Mouse (Mus musculus): ENCODE measurements around the gene Gprc5a. TPM values are rescaled to one million over a fixed set of nuclear protein-coding genes. Genes with fewer than 3 reads are reported as not detected.

Gprc5a gene
- polyA plus RNA-seq, 1 experiment from 2014 or later: 2.0 TPM

DNA sequence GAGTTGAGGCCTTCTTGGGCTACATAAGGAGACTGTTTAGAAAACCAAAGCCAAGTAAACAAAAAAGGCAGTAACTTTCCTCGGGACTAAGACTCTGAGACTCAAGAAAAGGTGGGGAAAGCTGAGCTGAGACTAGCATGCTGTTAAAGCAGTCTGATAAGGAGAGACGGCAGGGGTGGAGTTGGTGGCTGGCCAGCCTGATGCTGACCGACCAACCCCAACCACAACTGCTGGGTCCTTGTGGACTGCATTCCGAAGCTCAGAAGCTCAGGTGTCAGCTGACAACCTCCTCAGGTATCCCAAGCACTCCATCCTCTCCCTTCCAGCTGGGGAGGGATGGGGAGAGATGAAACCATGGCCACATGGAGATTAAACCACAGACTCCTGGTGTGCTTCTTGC lies 9.6 kb upstream of the Gprc5a start:
- no peak for ATAC-seq (replicated peaks; ENCODE audit: insufficient number of reproducible peaks, low FRiP score, low TSS enrichment, low read depth)
- H3K4me2 ChIP-seq (ENCODE audit: low read depth, low read length): no peak overlapping the region
- no peak overlapping the region for H3K27ac ChIP-seq (replicated peaks; ENCODE audit: low read depth, low read length)
- H3K9ac ChIP-seq (replicated peaks; ENCODE audit: low read length): no peak overlapping the region
- no peaks in the 10 kb centered on the region for H3K9me3 ChIP-seq (replicated peaks; ENCODE audit: control insufficient read depth, low read length)
- H3K27me3 ChIP-seq (ENCODE audit: control insufficient read depth, insufficient read depth, low read length): no peaks in the 10 kb centered on the region
- H3K36me3 ChIP-seq (replicated peaks; ENCODE audit: control insufficient read depth, insufficient read depth, low read depth, low read length): no peaks in the 10 kb centered on the region
- 59% methylated on average over 4 of the region's 4 CpGs for WGBS
- DNase-seq (ENCODE audit: low spot score): no peak
- H3K4me3 ChIP-seq (ENCODE audit: low read depth, low read length): no peak overlapping the region
- H3K4me1 ChIP-seq (ENCODE audit: control insufficient read depth, insufficient read depth, low read length): no peaks in the 10 kb centered on the region

DNA sequence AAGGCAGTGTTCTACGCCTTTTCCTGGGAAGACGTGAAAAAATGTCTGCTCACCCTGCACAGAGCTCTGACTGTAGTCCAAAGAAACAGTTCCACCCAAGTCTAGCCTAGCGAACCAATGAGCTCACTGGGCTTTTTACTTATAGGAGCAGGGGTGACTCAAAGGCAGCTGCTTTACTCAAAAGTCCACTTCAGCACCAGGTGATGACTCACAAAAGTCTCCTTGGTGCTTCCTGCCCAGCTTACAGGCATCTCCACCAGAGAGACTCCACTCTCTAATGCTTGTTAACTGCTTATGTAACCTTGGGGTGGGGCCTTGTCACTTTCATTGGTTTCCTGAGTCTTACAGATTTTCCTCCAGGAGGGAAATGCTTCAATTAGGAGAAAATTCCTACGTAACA lies 4.7 kb upstream of the Gprc5a start:
- no peak for DNase-seq (ENCODE audit: low spot score)
- Histone ChIP-seq H3K4me1 (ENCODE audit: control insufficient read depth, insufficient read depth, low read length) (peaks cover 3% of the 10 kb centered on the region; the same call in 1 of the 2 replicates), H3K27ac (replicated peaks; ENCODE audit: low read depth, low read length) (no peak overlapping the region), H3K4me3 (ENCODE audit: low read depth, low read length) (no peak overlapping the region), H3K9ac (replicated peaks; ENCODE audit: low read length) (no peak overlapping the region), H3K36me3 (replicated peaks; ENCODE audit: control insufficient read depth, insufficient read depth, low read depth, low read length) (no peaks in the 10 kb centered on the region), H3K9me3 (replicated peaks; ENCODE audit: control insufficient read depth, low read length) (no peaks in the 10 kb centered on the region), H3K4me2 (ENCODE audit: low read depth, low read length) (no peak overlapping the region), H3K27me3 (ENCODE audit: control insufficient read depth, insufficient read depth, low read length) (0 out of 2 replicates have a peak, but pooled peaks cover 5% of the 10 kb centered on the region)
- 90% methylated on average over 4 of the region's 4 CpGs for WGBS
- no peak for ATAC-seq (replicated peaks; ENCODE audit: insufficient number of reproducible peaks, low FRiP score, low TSS enrichment, low read depth)

GRCm38 (mm10) chr6:135064621-135065020 lies 830 bp upstream of the Gprc5a start:
- 0 out of 2 replicates have a peak, but pooled peaks cover 5% of the 10 kb centered on the region for H3K27me3 ChIP-seq (ENCODE audit: control insufficient read depth, insufficient read depth, low read length)
- peak overlapping the region; percentile 37; the same call in 1 of the 2 replicates for H3K4me3 ChIP-seq (ENCODE audit: low read depth, low read length)
- peaks cover 3% of the 10 kb centered on the region; the same call in 1 of the 2 replicates for H3K4me1 ChIP-seq (ENCODE audit: control insufficient read depth, insufficient read depth, low read length)
- H3K4me2 ChIP-seq (ENCODE audit: low read depth, low read length): no peak overlapping the region
- DNase-seq (ENCODE audit: low spot score): no peak
- ATAC-seq (replicated peaks; ENCODE audit: insufficient number of reproducible peaks, low FRiP score, low TSS enrichment, low read depth): no peak
- no peak overlapping the region for H3K9ac ChIP-seq (replicated peaks; ENCODE audit: low read length)
- H3K9me3 ChIP-seq (replicated peaks; ENCODE audit: control insufficient read depth, low read length): no peaks in the 10 kb centered on the region
- H3K27ac ChIP-seq (replicated peaks; ENCODE audit: low read depth, low read length): no peak overlapping the region
- H3K36me3 ChIP-seq (replicated peaks; ENCODE audit: control insufficient read depth, insufficient read depth, low read depth, low read length): no peaks in the 10 kb centered on the region
- 63% methylated on average over 12 of the region's 12 CpGs for WGBS

DNA sequence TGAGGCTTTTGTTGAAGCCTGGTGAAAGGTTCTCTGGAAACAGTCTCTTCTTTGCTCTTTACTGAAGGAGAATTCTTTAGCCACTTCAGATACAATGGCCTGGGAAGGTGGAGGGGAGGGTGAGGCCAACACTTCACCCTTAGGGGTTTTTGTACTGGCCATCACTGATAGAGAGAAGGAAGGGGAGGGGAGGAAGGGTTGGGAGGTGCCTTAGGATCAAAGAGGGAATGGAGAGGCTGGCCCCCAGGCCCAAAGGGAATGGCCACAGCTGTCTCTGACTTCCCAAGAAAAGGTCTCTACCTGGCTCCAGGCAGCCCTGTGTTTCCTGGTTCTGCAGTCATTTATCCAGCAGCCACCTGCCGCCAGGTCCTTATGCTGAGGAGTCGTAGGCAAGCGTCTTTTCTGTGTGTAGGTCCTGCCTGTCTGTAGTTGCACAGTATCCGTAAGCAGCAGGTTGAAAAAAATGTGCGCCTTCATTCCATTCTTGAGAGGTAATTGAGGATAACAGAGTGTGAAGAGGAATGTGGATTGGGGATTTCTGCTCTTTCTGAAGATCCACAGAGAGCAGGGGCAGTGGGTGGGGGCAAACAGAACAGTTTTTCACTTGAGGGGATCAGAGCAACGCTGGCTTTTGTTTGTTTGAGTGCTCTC lies 1.5 kb downstream of the Gprc5a start:
- H3K4me3 ChIP-seq (ENCODE audit: low read depth, low read length): no peak overlapping the region
- 0 out of 2 replicates have a peak, but pooled peaks cover 5% of the 10 kb centered on the region for H3K27me3 ChIP-seq (ENCODE audit: control insufficient read depth, insufficient read depth, low read length)
- H3K36me3 ChIP-seq (replicated peaks; ENCODE audit: control insufficient read depth, insufficient read depth, low read depth, low read length): no peaks in the 10 kb centered on the region
- H3K9me3 ChIP-seq (replicated peaks; ENCODE audit: control insufficient read depth, low read length): no peaks in the 10 kb centered on the region
- ATAC-seq (replicated peaks; ENCODE audit: insufficient number of reproducible peaks, low FRiP score, low TSS enrichment, low read depth) (no peak), DNase-seq (ENCODE audit: low spot score) (peak; percentile 34)
- peaks cover 3% of the 10 kb centered on the region; the same call in 1 of the 2 replicates for H3K4me1 ChIP-seq (ENCODE audit: control insufficient read depth, insufficient read depth, low read length)
- 25% methylated on average over 6 of the region's 6 CpGs for WGBS
- no peak overlapping the region for H3K27ac ChIP-seq (replicated peaks; ENCODE audit: low read depth, low read length)
- H3K9ac ChIP-seq (replicated peaks; ENCODE audit: low read length): no peak overlapping the region; the same call in 1 of the 2 replicates
- no peak overlapping the region for H3K4me2 ChIP-seq (ENCODE audit: low read depth, low read length)

DNA sequence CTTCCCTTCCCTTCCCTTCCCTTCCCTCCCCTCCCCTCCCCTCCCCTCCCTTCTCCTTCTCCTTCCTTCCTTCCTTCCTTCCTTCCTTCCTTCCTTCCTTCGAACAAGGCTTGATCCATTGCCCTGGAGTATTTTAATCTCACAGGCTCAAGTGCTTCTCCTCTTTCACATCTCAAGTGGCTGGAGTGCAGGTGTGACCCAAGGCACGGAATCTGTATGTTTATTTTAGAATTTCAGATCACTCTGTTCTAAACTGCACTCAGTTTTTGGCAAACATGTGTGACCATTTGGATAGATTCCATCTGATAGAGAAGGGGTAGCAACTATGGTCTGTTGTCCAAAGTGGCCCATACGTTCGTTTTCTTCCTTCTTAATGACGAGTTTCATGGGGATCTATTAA lies 2.8 kb downstream of the Gprc5a start:
- WGBS: 74% methylated on average over 5 of the region's 5 CpGs
- Histone ChIP-seq H3K4me1 (ENCODE audit: control insufficient read depth, insufficient read depth, low read length) (peaks cover 3% of the 10 kb centered on the region; the same call in 1 of the 2 replicates), H3K36me3 (replicated peaks; ENCODE audit: control insufficient read depth, insufficient read depth, low read depth, low read length) (no peaks in the 10 kb centered on the region), H3K4me2 (ENCODE audit: low read depth, low read length) (no peak overlapping the region), H3K9ac (replicated peaks; ENCODE audit: low read length) (no peak overlapping the region), H3K27me3 (ENCODE audit: control insufficient read depth, insufficient read depth, low read length) (0 out of 2 replicates have a peak, but pooled peaks cover 5% of the 10 kb centered on the region), H3K4me3 (ENCODE audit: low read depth, low read length) (no peak overlapping the region), H3K27ac (replicated peaks; ENCODE audit: low read depth, low read length) (no peak overlapping the region), H3K9me3 (replicated peaks; ENCODE audit: control insufficient read depth, low read length) (no peaks in the 10 kb centered on the region)
- DNase-seq (ENCODE audit: low spot score) (no peak), ATAC-seq (replicated peaks; ENCODE audit: insufficient number of reproducible peaks, low FRiP score, low TSS enrichment, low read depth) (no peak)

- no peaks in the 10 kb centered on the region for H3K36me3 ChIP-seq (replicated peaks; ENCODE audit: control insufficient read depth, insufficient read depth, low read depth, low read length)
- no peak overlapping the region for H3K9ac ChIP-seq (replicated peaks; ENCODE audit: low read length)
- H3K9me3 ChIP-seq (replicated peaks; ENCODE audit: control insufficient read depth, low read length): no peaks in the 10 kb centered on the region
- ATAC-seq (replicated peaks; ENCODE audit: insufficient number of reproducible peaks, low FRiP score, low TSS enrichment, low read depth) (no peak), DNase-seq (ENCODE audit: low spot score) (no peak)
- H3K27ac ChIP-seq (replicated peaks; ENCODE audit: low read depth, low read length): no peak overlapping the region
- no peak overlapping the region for H3K4me3 ChIP-seq (ENCODE audit: low read depth, low read length)
- no peak overlapping the region for H3K4me2 ChIP-seq (ENCODE audit: low read depth, low read length)
- 0 out of 2 replicates have a peak, but pooled peaks cover 5% of the 10 kb centered on the region for H3K27me3 ChIP-seq (ENCODE audit: control insufficient read depth, insufficient read depth, low read length)
- 74% methylated on average over 6 of the region's 6 CpGs for WGBS
- H3K4me1 ChIP-seq (ENCODE audit: control insufficient read depth, insufficient read depth, low read length): peaks cover 3% of the 10 kb centered on the region; the same call in 1 of the 2 replicates
These were observed 4.4 kb downstream of the Gprc5a start for GRCm38 (mm10) chr6:135069856-135070255.

DNA sequence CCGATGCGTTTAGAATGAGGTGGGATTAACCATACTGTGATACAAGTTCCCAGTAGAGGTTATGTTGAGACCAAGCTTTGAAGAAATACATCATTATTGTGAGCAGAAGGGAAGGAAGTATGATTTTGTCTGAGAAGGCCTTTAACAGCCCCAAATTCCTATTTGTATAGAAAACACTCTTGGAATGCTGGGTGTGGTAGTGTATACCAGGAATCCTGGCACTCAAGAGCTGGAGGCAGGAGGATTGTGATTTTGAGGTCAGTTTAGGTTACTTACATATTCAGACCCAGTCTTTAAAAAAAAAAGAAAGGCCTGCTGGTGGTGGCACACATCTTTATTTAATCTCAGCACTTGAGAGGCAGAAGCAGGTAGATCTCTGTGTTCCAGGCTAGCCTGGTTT lies 4.9 kb downstream of the Gprc5a start:
- H3K4me2 ChIP-seq (ENCODE audit: low read depth, low read length): no peak overlapping the region
- H3K27me3 ChIP-seq (ENCODE audit: control insufficient read depth, insufficient read depth, low read length): 0 out of 2 replicates have a peak, but pooled peaks cover under 1% of the 10 kb centered on the region
- no peaks in the 10 kb centered on the region for H3K9me3 ChIP-seq (replicated peaks; ENCODE audit: control insufficient read depth, low read length)
- H3K4me1 ChIP-seq (ENCODE audit: control insufficient read depth, insufficient read depth, low read length): no peaks in the 10 kb centered on the region
- H3K4me3 ChIP-seq (ENCODE audit: low read depth, low read length): no peak overlapping the region
- H3K36me3 ChIP-seq (replicated peaks; ENCODE audit: control insufficient read depth, insufficient read depth, low read depth, low read length): no peaks in the 10 kb centered on the region
- H3K27ac ChIP-seq (replicated peaks; ENCODE audit: low read depth, low read length): no peak overlapping the region
- H3K9ac ChIP-seq (replicated peaks; ENCODE audit: low read length): no peak overlapping the region
- no peak for DNase-seq (ENCODE audit: low spot score)
- 93% methylated on average over 2 of the region's 2 CpGs for WGBS
- ATAC-seq (replicated peaks; ENCODE audit: insufficient number of reproducible peaks, low FRiP score, low TSS enrichment, low read depth): no peak

- no peak for ATAC-seq (replicated peaks; ENCODE audit: insufficient number of reproducible peaks, low FRiP score, low TSS enrichment, low read depth)
- H3K9ac ChIP-seq (replicated peaks; ENCODE audit: low read length): no peak overlapping the region
- no peak overlapping the region for H3K27ac ChIP-seq (replicated peaks; ENCODE audit: low read depth, low read length)
- no peaks in the 10 kb centered on the region for H3K27me3 ChIP-seq (ENCODE audit: control insufficient read depth, insufficient read depth, low read length)
- WGBS: 80% methylated on average over 6 of the region's 6 CpGs
- H3K36me3 ChIP-seq (replicated peaks; ENCODE audit: control insufficient read depth, insufficient read depth, low read depth, low read length): no peaks in the 10 kb centered on the region
- H3K4me3 ChIP-seq (ENCODE audit: low read depth, low read length): no peak overlapping the region
- H3K4me2 ChIP-seq (ENCODE audit: low read depth, low read length): no peak overlapping the region
- no peaks in the 10 kb centered on the region for H3K4me1 ChIP-seq (ENCODE audit: control insufficient read depth, insufficient read depth, low read length)
- no peak for DNase-seq (ENCODE audit: low spot score)
- no peaks in the 10 kb centered on the region for H3K9me3 ChIP-seq (replicated peaks; ENCODE audit: control insufficient read depth, low read length)
These were observed 9.0 kb downstream of the Gprc5a start for GRCm38 (mm10) chr6:135074405-135074947.

All from embryonic facial prominence, embryonic 11.5 days (tissue).